Mouse (Mus musculus) myocyte (in vitro differentiated cells): ENCODE measurements around the gene Dhcr24. TPM values are rescaled to one million over a fixed set of nuclear protein-coding genes. Genes with fewer than 3 reads are reported as not detected.

Source experiments
- H3K27me3 ChIP-seq: one replicate; pipeline ENCODE4 v1.6.1; 2011; ENCODE audit not compliant: control insufficient read depth, insufficient read depth, insufficient read length
- H3K36me3 ChIP-seq: one replicate; pipeline ENCODE4 v1.6.1; 2011; ENCODE audit not compliant: control insufficient read depth, insufficient read depth
- H3K4me2 ChIP-seq: one replicate; pipeline ENCODE4 v1.6.1; 2011; ENCODE audit warnings: low read depth, control low read depth
- H3K4me3 ChIP-seq: one replicate; pipeline ENCODE4 v1.5.1; 2011; ENCODE audit warnings: mild to moderate bottlenecking, control low read depth, moderate library complexity
- H3K79me2 ChIP-seq: one replicate; pipeline ENCODE4 v1.6.1; 2011; ENCODE audit not compliant: control insufficient read depth, insufficient read depth
- H3ac ChIP-seq: one replicate; pipeline ENCODE4 v1.6.1; 2011; ENCODE audit not compliant: control insufficient read depth, insufficient read length
- CEBPB ChIP-seq: IDR thresholded peaks from 2 replicates; pipeline ENCODE4 v1.6.1; 2011; ENCODE audit warnings: mild to moderate bottlenecking, moderate library complexity; ENCODE audit not compliant: poor library complexity, insufficient read depth, severe bottlenecking
- E2F4 ChIP-seq: IDR thresholded peaks from one replicate; pipeline ENCODE4 v1.6.1; 2011; ENCODE audit warnings: mild to moderate bottlenecking, control low read depth, moderate library complexity; ENCODE audit not compliant: insufficient read depth
- MAX ChIP-seq: IDR thresholded peaks from one replicate; pipeline ENCODE4 v1.6.1; 2011; ENCODE audit warnings: low read depth, mild to moderate bottlenecking, control low read depth
- MYOD1 ChIP-seq, 3 experiments: IDR thresholded peaks; one replicate each; pipeline ENCODE4 v1.6.1; 2011; ENCODE audit warnings: control low read depth in 2 of 3, low read depth in 2 of 3, mild to moderate bottlenecking in 2 of 3, moderate library complexity in 1 of 3; ENCODE audit not compliant: insufficient read length in 2 of 3, control insufficient read depth in 1 of 3
- MYOG ChIP-seq, 3 experiments: IDR thresholded peaks; one replicate each; pipeline ENCODE4 v1.6.1; 2011; ENCODE audit warnings: control low read depth in 2 of 3, low read depth in 2 of 3, mild to moderate bottlenecking in 2 of 3; ENCODE audit not compliant: insufficient read length in 2 of 3, control insufficient read depth in 1 of 3, insufficient read depth in 1 of 3
- POLR2A ChIP-seq: IDR thresholded peaks from one replicate; pipeline ENCODE4 v1.6.1; 2011; ENCODE audit warnings: low read depth, mild to moderate bottlenecking, control low read depth, moderate library complexity; ENCODE audit not compliant: insufficient read length
- POLR2AphosphoS2 ChIP-seq: IDR thresholded peaks from one replicate; pipeline ENCODE4 v1.6.1; 2011; ENCODE audit warnings: low read depth, control low read depth; ENCODE audit not compliant: insufficient read length
- REST ChIP-seq: IDR thresholded peaks from one replicate; pipeline ENCODE4 v1.6.1; 2011; ENCODE audit warnings: mild to moderate bottlenecking, control low read depth, moderate library complexity; ENCODE audit not compliant: insufficient read depth, insufficient read length
- SRF ChIP-seq: IDR thresholded peaks from one replicate; pipeline ENCODE4 v1.6.1; 2011; ENCODE audit warnings: low read depth; ENCODE audit not compliant: control insufficient read depth, insufficient read length
- TCF12 ChIP-seq: IDR thresholded peaks from one replicate; pipeline ENCODE4 v1.6.1; 2011; ENCODE audit warnings: mild to moderate bottlenecking, control low read depth; ENCODE audit not compliant: poor library complexity, insufficient read depth, severe bottlenecking
- TCF3 ChIP-seq: IDR thresholded peaks from one replicate; pipeline ENCODE4 v1.6.1; 2011; ENCODE audit warnings: low read depth, control low read depth; ENCODE audit not compliant: insufficient read length
- USF1 ChIP-seq: IDR thresholded peaks from one replicate; pipeline ENCODE4 v1.6.1; 2011; ENCODE audit warnings: low read depth, mild to moderate bottlenecking, control low read depth, moderate library complexity
- polyA plus RNA-seq: library from polyadenylated mRNA; unstranded; fragments of >200 nt; fragmentation: generic; extraction: Trizol; gene quantifications from one replicate; pipeline ENCODE4 v1.2.1, GENCODE M21; 2012; ENCODE audit warnings: missing spikeins

The Dhcr24 gene
- polyA plus RNA-seq, 1 experiment, result 116 TPM

GRCm38 (mm10) chr4:106569680-106570079 is 8.8 kb downstream of the Dhcr24 start:
- H3K79me2 ChIP-seq, result peaks cover 45% of the 10 kb centered on the region
- H3K27me3 ChIP-seq, result no peaks in the 10 kb centered on the region
- peaks cover 20% of the 10 kb centered on the region for H3K36me3 ChIP-seq

GRCm38 (mm10) chr4:106571081-106571724 is 10.4 kb downstream of the Dhcr24 start:
- TF ChIP-seq SRF (no peak), TCF12 (peak; percentile 74), USF1 (peak; percentile 62), MAX (no peak), E2F4 (no peak), CEBPB (no peak), MYOG (IDR thresholded peaks at IDR 0.05; ENCODE audit: control insufficient read depth in 1 of 3, insufficient read depth in 1 of 3, insufficient read length in 2 of 3, low read depth in 2 of 3) (peak in 2 of 3 experiments; percentile 42 to 94), MYOD1 (IDR thresholded peaks at IDR 0.05; ENCODE audit: control insufficient read depth in 1 of 3, insufficient read length in 2 of 3, low read depth in 2 of 3) (peak in 2 of 3 experiments; percentile 81 to 85), TCF3 (peak; percentile 87), REST (no peak), POLR2AphosphoS2 (no peak), POLR2A (no peak)
- Histone ChIP-seq H3K36me3 (peaks cover 20% of the 10 kb centered on the region), H3K4me2 (peak overlapping the region; percentile 46), H3K4me3 (no peak overlapping the region), H3K79me2 (peaks cover 37% of the 10 kb centered on the region), H3K27me3 (no peaks in the 10 kb centered on the region), H3ac (no peak overlapping the region)

More at GRCm38 (mm10) chr4:106569680-106570079, 8.8 kb downstream of the Dhcr24 start:
- H3K4me3 ChIP-seq, result no peak overlapping the region
- no peak overlapping the region for H3K4me2 ChIP-seq
- H3ac ChIP-seq, result no peak overlapping the region
- no peak for TF ChIP-seq POLR2AphosphoS2
- no peak for TF ChIP-seq POLR2A
- TF ChIP-seq TCF12, result no peak
- TF ChIP-seq SRF, result no peak
- TF ChIP-seq REST, result no peak
- TF ChIP-seq USF1, result no peak
- no peak for TF ChIP-seq CEBPB
- no peak for TF ChIP-seq MYOD1 (IDR thresholded peaks at IDR 0.05; ENCODE audit: control insufficient read depth in 1 of 3, insufficient read length in 2 of 3, low read depth in 2 of 3)
- TF ChIP-seq TCF3, result no peak
- TF ChIP-seq MAX, result no peak

- peaks cover 24% of the 10 kb centered on the region for H3K36me3 ChIP-seq
- H3K4me3 ChIP-seq, result no peak overlapping the region
- H3K79me2 ChIP-seq, result peaks cover 4% of the 10 kb centered on the region
- H3K27me3 ChIP-seq, result no peaks in the 10 kb centered on the region
- no peak overlapping the region for H3ac ChIP-seq
- TF ChIP-seq POLR2AphosphoS2, result no peak
- TF ChIP-seq CEBPB, result no peak
- peak; percentile 29 to 93 (median 92) for TF ChIP-seq MYOG (IDR thresholded peaks at IDR 0.05; ENCODE audit: control insufficient read depth in 1 of 3, insufficient read depth in 1 of 3, insufficient read length in 2 of 3, low read depth in 2 of 3)
- peak; percentile 71 for TF ChIP-seq TCF12
- peak; percentile 88 for TF ChIP-seq TCF3
- peak in 2 of 3 experiments; percentile 74 to 93 for TF ChIP-seq MYOD1 (IDR thresholded peaks at IDR 0.05; ENCODE audit: control insufficient read depth in 1 of 3, insufficient read length in 2 of 3, low read depth in 2 of 3)
- no peak overlapping the region for H3K4me2 ChIP-seq
These were observed 14.2 kb downstream of the Dhcr24 start for GRCm38 (mm10) chr4:106575022-106575421.

- peaks cover 28% of the 10 kb centered on the region for H3K36me3 ChIP-seq
- H3K4me3 ChIP-seq, result no peak overlapping the region
- no peak overlapping the region for H3K4me2 ChIP-seq
- H3ac ChIP-seq, result no peak overlapping the region
- no peaks in the 10 kb centered on the region for H3K27me3 ChIP-seq
- TF ChIP-seq REST (no peak), MAX (no peak), POLR2AphosphoS2 (no peak), CEBPB (no peak), SRF (no peak), TCF3 (no peak)
- H3K79me2 ChIP-seq, result no peaks in the 10 kb centered on the region
These were observed 16.7 kb downstream of the Dhcr24 start for GRCm38 (mm10) chr4:106577511-106577910.
